Mouse (Mus musculus) heart, postnatal 0 days (tissue): Measurements from ENCODE around the gene Trim67. TPM values are rescaled to one million over a fixed set of nuclear protein-coding genes. Genes with fewer than 3 reads are reported as not detected.

Source experiments
- ATAC-seq: fragments of 200-750 bp; cut with Nextera tagmentation; 2 replicates; pipeline ENCODE4 v1.8.0; 2017; ENCODE audit warnings: low read depth, moderate number of reproducible peaks, moderate library complexity; ENCODE audit not compliant: insufficient read depth
- DNase-seq: peaks from one replicate; pipeline ENCODE4 v3.0.0-alpha.2; 2016; ENCODE audit warnings: low spot score
- H3K27ac ChIP-seq: fragments of 300-500 bp; sonication (generic); 2 replicates; pipeline ENCODE4 v1.5.1; 2014; ENCODE audit warnings: low read depth, mild to moderate bottlenecking
- H3K27me3 ChIP-seq: fragments of 300-500 bp; sonication (generic); 2 replicates; pipeline ENCODE4 v1.6.1; 2014; ENCODE audit warnings: low read length, mixed read lengths; ENCODE audit not compliant: control insufficient read depth, insufficient read depth
- H3K36me3 ChIP-seq: fragments of 300-500 bp; sonication (generic); replicated peaks from 2 replicates; pipeline ENCODE4 v1.6.1; 2014; ENCODE audit warnings: low read length, mixed read lengths; ENCODE audit not compliant: control insufficient read depth, insufficient read depth
- H3K4me1 ChIP-seq: fragments of 300-500 bp; sonication (generic); 2 replicates; pipeline ENCODE4 v1.6.1; 2014; ENCODE audit warnings: antibody characterized with exemption; ENCODE audit not compliant: control insufficient read depth, insufficient read depth
- H3K4me2 ChIP-seq: fragments of 300-500 bp; sonication (generic); 2 replicates; pipeline ENCODE4 v1.6.1; 2014; ENCODE audit warnings: low read depth, mild to moderate bottlenecking, low read length, moderate library complexity
- H3K4me3 ChIP-seq: fragments of 300-500 bp; sonication (generic); 2 replicates; pipeline ENCODE4 v1.5.1; 2014; ENCODE audit warnings: low read depth, low read length
- H3K9ac ChIP-seq: fragments of 300-500 bp; sonication (generic); replicated peaks from 2 replicates; pipeline ENCODE4 v1.6.1; 2014; ENCODE audit warnings: low read depth, low read length, mixed read lengths
- H3K9me3 ChIP-seq: fragments of 300-500 bp; sonication (generic); replicated peaks from 2 replicates; pipeline ENCODE4 v1.6.1; 2016; ENCODE audit warnings: low read length; ENCODE audit not compliant: control insufficient read depth
- CTCF ChIP-seq: IDR thresholded peaks from 2 replicates; pipeline ENCODE4 v1.5.1; 2016; ENCODE audit warnings: antibody characterized with exemption, control low read depth, low read depth
- EP300 ChIP-seq: IDR thresholded peaks from 2 replicates; pipeline ENCODE4 v1.6.1; 2016; ENCODE audit warnings: antibody characterized with exemption, low read depth
- WGBS: fragments of 180-500 bp; shearing (Covaris S2); extraction: QIAGEN DNeasy Blood & Tissue Kit; methylation state at CpG from one replicate; pipeline ENCODE4 v1.1.7; 2014; 5-methylcytosine and 5-hydroxymethylcytosine counted together
- polyA plus RNA-seq: library from polyadenylated mRNA; unstranded; fragments of >200 nt; fragmentation: Nextera tagmentation; extraction: Ambion mirVana; gene quantifications from 2 replicates; pipeline ENCODE4 v1.2.1, GENCODE M21; 2015
- total RNA-seq: library from RNA; depleted of rRNA; stranded (reverse); fragments of >200 nt; gene quantifications from 2 replicates; pipeline ENCODE4 v1.2.3, GENCODE M21; 2014; ENCODE audit warnings: low replicate concordance; rRNA removed

Trim67 gene
- total and polyA plus RNA-seq, 2 experiments from 2014 or later: 0.07 to 0.08 TPM

- Histone ChIP-seq H3K27ac (no peak overlapping the region), H3K9me3 (no peaks in the 10 kb centered on the region), H3K9ac (no peak overlapping the region), H3K27me3 (no peaks in the 10 kb centered on the region), H3K4me1 (peaks cover 1% of the 10 kb centered on the region; the same call in 1 of the 2 replicates), H3K4me3 (no peak overlapping the region), H3K36me3 (peaks cover 94% of the 10 kb centered on the region), H3K4me2 (no peak overlapping the region)
- ATAC-seq (no peak), DNase-seq (no peak)
- TF ChIP-seq CTCF (no peak), EP300 (no peak)
- WGBS: 68% methylated on average over 5 of the region's 5 CpGs
These were observed 85.2 kb downstream of the Trim67 start for GRCm38 (mm10) chr8:124878141-124878540.

DNA sequence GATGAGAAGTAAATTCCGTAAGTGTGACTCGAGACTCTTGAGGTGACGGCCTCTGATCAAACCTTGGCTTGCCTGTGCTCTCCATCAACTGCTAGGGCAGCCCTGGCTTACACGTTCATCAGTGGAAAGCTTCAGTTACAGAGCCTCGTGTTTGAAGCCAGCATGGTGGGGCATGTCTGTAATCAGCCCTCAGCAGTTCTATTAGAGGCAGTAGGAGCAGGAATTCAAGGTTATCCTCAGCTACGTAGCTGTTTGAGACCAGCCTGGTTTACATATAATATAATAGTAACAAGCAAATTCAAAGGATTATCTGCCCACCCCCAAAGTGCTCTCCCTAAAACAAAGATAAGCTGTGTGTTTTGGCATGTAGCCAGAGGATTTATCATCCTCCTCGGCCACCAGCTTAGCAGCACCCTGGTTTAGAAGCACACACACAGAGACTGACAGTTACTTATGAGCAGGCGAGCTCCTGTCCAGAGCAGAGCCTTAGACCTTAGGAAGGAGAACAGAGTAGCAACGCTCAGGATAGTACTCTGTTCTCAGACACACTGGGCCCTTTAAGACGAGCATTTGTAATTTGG, 86.1 kb downstream of the Trim67 start:
- 46% methylated on average over 10 of the region's 10 CpGs for WGBS

More for the DNA sequence above, 86.1 kb downstream of the Trim67 start:
- Histone ChIP-seq H3K4me2 (no peak overlapping the region), H3K4me3 (no peak overlapping the region), H3K4me1 (no peaks in the 10 kb centered on the region), H3K27me3 (no peaks in the 10 kb centered on the region), H3K27ac (no peak overlapping the region), H3K36me3 (peaks cover 94% of the 10 kb centered on the region), H3K9ac (no peak overlapping the region), H3K9me3 (no peaks in the 10 kb centered on the region)
- TF ChIP-seq CTCF (no peak), EP300 (no peak)
- no peak for DNase-seq
- no peak for ATAC-seq

Other genes with a start within 250 kb of the Trim67 start
- gene Agt, start 223.4 kb upstream of the Trim67 start, total RNA-seq: 1.4 and 20.8 TPM in 2 replicates
- 5.5 and 5.7 TPM in 2 replicates for gene Agt, start 223.4 kb upstream of the Trim67 start, polyA plus RNA-seq
- gene Capn9, start 217.0 kb upstream of the Trim67 start, total RNA-seq: not detected in 2 replicates
- gene Capn9, start 217.0 kb upstream of the Trim67 start, polyA plus RNA-seq: 0.26 and 0.33 TPM in 2 replicates
- 144 and 164 TPM in 2 replicates for gene 2310022B05Rik, start 129.7 kb upstream of the Trim67 start, total RNA-seq
- gene 2310022B05Rik, start 129.7 kb upstream of the Trim67 start, polyA plus RNA-seq: 29.8 and 30.7 TPM in 2 replicates
- gene Ttc13, start 71.1 kb upstream of the Trim67 start, total RNA-seq: 15.3 and 18.7 TPM in 2 replicates
- 13.7 and 15.7 TPM in 2 replicates for gene Ttc13, start 71.1 kb upstream of the Trim67 start, polyA plus RNA-seq
- 10.5 and 10.7 TPM in 2 replicates for gene Arv1, start 71.0 kb upstream of the Trim67 start, total RNA-seq
- gene Arv1, start 71.0 kb upstream of the Trim67 start, polyA plus RNA-seq: 8.9 and 11.0 TPM in 2 replicates
- gene Fam89a, start 41.3 kb upstream of the Trim67 start, total RNA-seq: not detected in 2 replicates
- 0.89 and 1.1 TPM in 2 replicates for gene Fam89a, start 41.3 kb upstream of the Trim67 start, polyA plus RNA-seq
- 77.2 and 117 TPM in 2 replicates for gene Gnpat, start 69.9 kb downstream of the Trim67 start, total RNA-seq
- 114 and 115 TPM in 2 replicates for gene Gnpat, start 69.9 kb downstream of the Trim67 start, polyA plus RNA-seq
- gene 2810004N23Rik, start 70.0 kb downstream of the Trim67 start, total RNA-seq: 45.9 and 49.9 TPM in 2 replicates
- 49.6 and 50.2 TPM in 2 replicates for gene 2810004N23Rik, start 70.0 kb downstream of the Trim67 start, polyA plus RNA-seq
- gene Exoc8, start 104.6 kb downstream of the Trim67 start, total RNA-seq: 9.0 and 16.9 TPM in 2 replicates
- 5.0 and 5.3 TPM in 2 replicates for gene Exoc8, start 104.6 kb downstream of the Trim67 start, polyA plus RNA-seq
- 9.6 and 14.5 TPM in 2 replicates for gene Sprtn, start 104.8 kb downstream of the Trim67 start, total RNA-seq
- gene Sprtn, start 104.8 kb downstream of the Trim67 start, polyA plus RNA-seq: 5.1 and 6.7 TPM in 2 replicates
- 60.9 and 79.6 TPM in 2 replicates for gene Egln1, start 156.2 kb downstream of the Trim67 start, total RNA-seq
- 16.5 and 17.7 TPM in 2 replicates for gene Egln1, start 156.2 kb downstream of the Trim67 start, polyA plus RNA-seq
- gene Tsnax, start 219.9 kb downstream of the Trim67 start, total RNA-seq: 35.7 and 48.3 TPM in 2 replicates
- gene Tsnax, start 219.9 kb downstream of the Trim67 start, polyA plus RNA-seq: 71.5 and 76.6 TPM in 2 replicates